In genomic region chr7:27133757-27134156, GRCm38 (mm10) we compare ENCODE assay signal across 43 mouse cellular contexts. TPM values are rescaled to one million over a fixed set of nuclear protein-coding genes. Genes with fewer than 3 reads are reported as not detected.
"Had no signal": no experiment of that assay in that cellular context is flagged by ENCODE, and none has a peak within 500 bp of the region (broad histone marks: within the 10 kb centered on the region; RNA-seq: fewer than 3 reads in every experiment).

No protein-coding gene starts in this region.

- H3K9ac ChIP-seq: limb, embryonic 12.5 days; limb, embryonic 13.5 days; limb, embryonic 15.5 days; liver, embryonic 12.5 days; liver, embryonic 13.5 days; liver, embryonic 14.5 days; liver, embryonic 15.5 days; liver, postnatal 0 days; lung, embryonic 14.5 days; lung, embryonic 15.5 days; midbrain, embryonic 12.5 days; midbrain, embryonic 13.5 days; midbrain, embryonic 15.5 days; neural tube, embryonic 12.5 days had no signal

- H3K9me3 ChIP-seq: limb, embryonic 10.5 days; limb, embryonic 13.5 days; limb, embryonic 15.5 days; liver, embryonic 13.5 days; liver, embryonic 15.5 days; lung, embryonic 15.5 days; megakaryocyte, embryonic 14.5 days; midbrain, embryonic 12.5 days; midbrain, embryonic 13.5 days; midbrain, embryonic 15.5 days; neural tube, embryonic 12.5 days had no signal

- H3K4me3 ChIP-seq: limb, embryonic 10.5 days; limb, embryonic 12.5 days; limb, embryonic 13.5 days; limb, embryonic 15.5 days; liver, embryonic 12.5 days; liver, embryonic 13.5 days; liver, embryonic 15.5 days; lung, embryonic 15.5 days; megakaryocyte, embryonic 14.5 days; midbrain, embryonic 10.5 days; midbrain, embryonic 12.5 days; midbrain, embryonic 13.5 days; midbrain, embryonic 15.5 days; myocyte; neural tube, embryonic 12.5 days had no signal

- H3K4me2 ChIP-seq: limb, embryonic 12.5 days; limb, embryonic 13.5 days; limb, embryonic 15.5 days; liver, embryonic 11.5 days; liver, embryonic 12.5 days; liver, embryonic 13.5 days; liver, embryonic 15.5 days; lung, embryonic 15.5 days; midbrain, embryonic 11.5 days; midbrain, embryonic 12.5 days; midbrain, embryonic 13.5 days; midbrain, embryonic 15.5 days; neural tube, embryonic 12.5 days had no signal

- H3K36me3 ChIP-seq: limb, embryonic 10.5 days; limb, embryonic 12.5 days; limb, embryonic 13.5 days; limb, embryonic 15.5 days; liver, embryonic 12.5 days; liver, embryonic 13.5 days; liver, embryonic 15.5 days; lung, embryonic 15.5 days; midbrain, embryonic 10.5 days; midbrain, embryonic 12.5 days; midbrain, embryonic 13.5 days; midbrain, embryonic 15.5 days; neural tube, embryonic 12.5 days had no signal

- H3K27me3 ChIP-seq: limb, embryonic 12.5 days; limb, embryonic 13.5 days; limb, embryonic 15.5 days; liver, embryonic 12.5 days; liver, embryonic 13.5 days; liver, embryonic 15.5 days; lung, embryonic 15.5 days; midbrain, embryonic 12.5 days; midbrain, embryonic 13.5 days; midbrain, embryonic 15.5 days; neural tube, embryonic 12.5 days had no signal

- DNase-seq: left cerebral cortex, postnatal 4 days; liver, embryonic 13.5 days; lung, adult 18-20 months; lung, adult 2 months; lung, postnatal 10 days; lung, postnatal 36 days; midbrain, embryonic 14.5 days had no signal

- H3K27ac ChIP-seq: limb, embryonic 10.5 days; limb, embryonic 12.5 days; limb, embryonic 13.5 days; limb, embryonic 15.5 days; liver, embryonic 12.5 days; liver, embryonic 13.5 days; liver, embryonic 14.5 days; liver, embryonic 15.5 days; lung, embryonic 15.5 days; macrophage; midbrain, embryonic 10.5 days; midbrain, embryonic 12.5 days; midbrain, embryonic 13.5 days; midbrain, embryonic 15.5 days; neural tube, embryonic 12.5 days had no signal

- H3K4me1 ChIP-seq: limb, embryonic 10.5 days; liver, embryonic 15.5 days; midbrain, embryonic 10.5 days; midbrain, embryonic 12.5 days; midbrain, embryonic 13.5 days; midbrain, embryonic 15.5 days; neural tube, embryonic 12.5 days had no signal

- ATAC-seq: liver, embryonic 12.5 days; lung, postnatal 0 days; midbrain, embryonic 15.5 days; midbrain, embryonic 16.5 days had no signal

RNA-seq across cellular contexts. Expression of gene Cyp2f2, which starts 14.0 kb away (rescaled TPM):
- total RNA-seq: left cerebral cortex, postnatal 36 days; left cerebral cortex, postnatal 4 days; megakaryocyte progenitor cell, adult 5-6 weeks; megakaryocyte, adult 5-6 weeks; megakaryocyte-erythroid progenitor cell, adult 5-6 weeks; monocyte, adult 5-6 weeks had no signal
- polyA plus RNA-seq: limb, embryonic 10.5 days; limb, embryonic 11.5 days; limb, embryonic 12.5 days; limb, embryonic 13.5 days; liver, embryonic 11.5 days; liver, embryonic 12.5 days; macrophage; midbrain, embryonic 10.5 days; midbrain, embryonic 11.5 days; midbrain, embryonic 12.5 days; midbrain, embryonic 13.5 days; midbrain, embryonic 14.5 days; midbrain, embryonic 16.5 days; neural tube, embryonic 11.5 days; neural tube, embryonic 12.5 days had no signal

RNA-seq across cellular contexts. Expression of gene Cyp2t4, which starts 19.8 kb away (rescaled TPM):
- total RNA-seq: left cerebral cortex, postnatal 10 days; left cerebral cortex, postnatal 14 days; left cerebral cortex, postnatal 25 days; left cerebral cortex, postnatal 36 days; left cerebral cortex, postnatal 4 days; liver, adult 2 months; megakaryocyte progenitor cell, adult 5-6 weeks; megakaryocyte, adult 5-6 weeks; megakaryocyte-erythroid progenitor cell, adult 5-6 weeks; midbrain, postnatal 0 days; monocyte, adult 5-6 weeks had no signal
- polyA plus RNA-seq: limb, embryonic 12.5 days; limb, embryonic 13.5 days; limb, embryonic 14.5 days; liver, adult 2 months; liver, embryonic 11.5 days; liver, embryonic 12.5 days; liver, embryonic 14.5 days; liver, embryonic 15.5 days; liver, embryonic 16.5 days; liver, postnatal 0 days; lung, adult 2 months; lung, postnatal 0 days; macrophage; midbrain, embryonic 15.5 days; neural tube, embryonic 11.5 days had no signal

RNA-seq across cellular contexts. Expression of gene Gm21983, which starts 47.1 kb away (rescaled TPM):
- total RNA-seq: left cerebral cortex, postnatal 10 days; left cerebral cortex, postnatal 14 days; left cerebral cortex, postnatal 25 days; left cerebral cortex, postnatal 36 days; left cerebral cortex, postnatal 4 days; megakaryocyte progenitor cell, adult 5-6 weeks; megakaryocyte, adult 5-6 weeks; megakaryocyte-erythroid progenitor cell, adult 5-6 weeks; midbrain, postnatal 0 days; monocyte, adult 5-6 weeks had no signal
- polyA plus RNA-seq: limb, embryonic 11.5 days; liver, adult 2 months; liver, embryonic 11.5 days; liver, embryonic 12.5 days; liver, embryonic 13.5 days; liver, embryonic 15.5 days; liver, embryonic 16.5 days; liver, postnatal 0 days; lung, adult 2 months; lung, postnatal 0 days; macrophage; midbrain, embryonic 10.5 days; midbrain, embryonic 11.5 days; midbrain, embryonic 14.5 days; midbrain, postnatal 0 days; myocyte; neural tube, embryonic 11.5 days had no signal
